Mouse (Mus musculus) ES-E14 (cell line): Measurements from ENCODE around the gene Eif2b3.

Experiments
- CHD2 ChIP-seq: IDR thresholded peaks from 2 replicates; pipeline ENCODE4 v1.6.1; 2014; ENCODE audit warnings: mild to moderate bottlenecking, low read depth, low read length, inconsistent platforms
- HCFC1 ChIP-seq: IDR thresholded peaks from 2 replicates; pipeline ENCODE4 v1.6.1; 2012; ENCODE audit warnings: low read length, inconsistent platforms, borderline replicate concordance; ENCODE audit not compliant: insufficient read depth
- MAFK ChIP-seq: IDR thresholded peaks from 2 replicates; pipeline ENCODE4 v1.6.1; 2014; ENCODE audit warnings: mild to moderate bottlenecking, low read depth, low read length, inconsistent platforms; ENCODE audit not compliant: insufficient read depth
- ZC3H11A ChIP-seq: IDR thresholded peaks from 2 replicates; pipeline ENCODE4 v1.6.1; 2012; ENCODE audit warnings: low read depth, mild to moderate bottlenecking, inconsistent platforms, low read length, borderline replicate concordance
- ZNF384 ChIP-seq: IDR thresholded peaks from 2 replicates; pipeline ENCODE4 v1.6.1; 2012; ENCODE audit warnings: low read depth, low read length, inconsistent platforms

DNA sequence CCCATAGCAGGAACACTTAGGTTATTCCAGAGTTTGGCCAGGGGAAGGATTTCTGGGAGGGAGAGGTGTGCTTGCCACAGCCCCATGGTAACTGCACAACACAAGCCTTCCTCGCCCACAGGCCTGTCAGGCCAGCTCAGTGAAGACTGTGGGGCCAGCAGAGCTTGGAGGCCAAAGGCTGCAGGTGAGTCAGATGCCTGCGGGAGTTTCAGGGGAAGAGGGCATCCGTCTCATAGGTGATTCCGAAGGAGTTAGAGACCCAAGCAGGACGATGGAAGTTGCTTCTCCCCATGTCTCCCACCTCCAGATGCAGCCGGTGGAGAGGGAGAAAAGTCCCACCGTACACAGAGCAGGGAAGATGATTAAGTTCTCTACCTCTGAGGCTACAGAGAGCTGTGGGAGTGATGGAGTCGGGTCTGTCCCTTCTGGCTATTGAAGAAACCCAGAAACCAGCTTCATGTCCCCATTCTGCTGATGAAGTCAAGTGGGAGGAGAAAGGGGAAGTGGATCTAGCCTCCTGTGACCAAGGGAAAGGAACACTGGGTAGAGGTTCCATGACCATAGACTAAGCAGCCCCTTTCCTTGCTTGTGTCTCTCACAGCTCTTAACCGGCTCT, 107.6 kb downstream of the Eif2b3 start, which contains the start of gene Tctex1d4:
- TF ChIP-seq CHD2 (no peak), MAFK (no peak), HCFC1 (no peak), ZNF384 (no peak), ZC3H11A (no peak)
